Mouse (Mus musculus): ENCODE results near the gene D630036H23Rik. TPM values are rescaled to one million over a fixed set of nuclear protein-coding genes. Genes with fewer than 3 reads are reported as not detected.

The D630036H23Rik gene
- total RNA-seq, 2 experiments from 2014 or later, result 2.2 to 2.5 TPM

- H3K27ac ChIP-seq, result no peak overlapping the region
- no peak overlapping the region for H3K4me3 ChIP-seq
- TF ChIP-seq CTCF (conservative IDR thresholded peaks at IDR 0.05), result no peak
- no peak for DNase-seq (ENCODE audit: low spot score in 2 of 2)
Observed at GRCm38 (mm10) chr12:36360693-36361092, 21.3 kb downstream of the D630036H23Rik start.

GRCm38 (mm10) chr12:36360064-36360463 is 21.9 kb downstream of the D630036H23Rik start:
- Histone ChIP-seq H3K27ac (no peak overlapping the region), H3K4me3 (no peak overlapping the region)
- no peak for TF ChIP-seq CTCF (conservative IDR thresholded peaks at IDR 0.05)
- no peak for DNase-seq (ENCODE audit: low spot score in 2 of 2)

GRCm38 (mm10) chr12:36344131-36344530 is 37.9 kb downstream of the D630036H23Rik start:
- Histone ChIP-seq H3K27ac (no peak overlapping the region), H3K4me3 (no peak overlapping the region)
- no peak for DNase-seq (ENCODE audit: low spot score in 2 of 2)
- no peak for TF ChIP-seq CTCF (conservative IDR thresholded peaks at IDR 0.05)

- DNase-seq (ENCODE audit: low spot score in 2 of 2), result peak in 1 of 2 experiments; percentile 6
- TF ChIP-seq CTCF (conservative IDR thresholded peaks at IDR 0.05), result no peak
- H3K4me3 ChIP-seq, result no peak overlapping the region; the same call in 1 of the 2 replicates
- no peak overlapping the region for H3K27ac ChIP-seq
Observed at GRCm38 (mm10) chr12:36333837-36334281, 48.1 kb downstream of the D630036H23Rik start.

GRCm38 (mm10) chr12:36332676-36333075 is 49.3 kb downstream of the D630036H23Rik start:
- no peak overlapping the region for H3K27ac ChIP-seq
- no peak for DNase-seq (ENCODE audit: low spot score in 2 of 2)
- H3K4me3 ChIP-seq, result no peak overlapping the region
- no peak for TF ChIP-seq CTCF (conservative IDR thresholded peaks at IDR 0.05)

Other genes starting within 250 kb of the D630036H23Rik start
- 10 to 100 TPM; 55.5 to 60.2 TPM for gene Ankmy2, start 225.1 kb downstream of the D630036H23Rik start, total RNA-seq (2021)
- gene Bzw2, start 224.1 kb downstream of the D630036H23Rik start, total RNA-seq (2021), result 10 to 100 TPM; 57.4 to 62.5 TPM
- not detected for gene Lrrc72, start 128.8 kb downstream of the D630036H23Rik start, total RNA-seq (2021)
- gene Sostdc1, start 68.0 kb downstream of the D630036H23Rik start, total RNA-seq (2021), result 1 to 10 TPM; 2.5 to 5.1 TPM
- 10 to 100 TPM; 13.2 to 13.3 TPM for gene Ispd, start 731 bp downstream of the D630036H23Rik start, total RNA-seq (2021)

Measured in layer of hippocampus, adult 2 months (tissue).